Mouse (Mus musculus): ENCODE measurements around the gene Bik. TPM values are rescaled to one million over a fixed set of nuclear protein-coding genes. Genes with fewer than 3 reads are reported as not detected.

Bik gene
- total RNA-seq (2012; rRNA removed) (0.13 TPM in 1 of 2 replicates, not detected in the other), total RNA-seq (2014; rRNA removed) (0.61 TPM in 1 of 2 replicates, not detected in the other), polyA plus RNA-seq (2012; ENCODE audit: insufficient read length, low read depth) (0.50 and 0.87 TPM in 2 replicates)

GRCm38 (mm10) chr15:83526424-83527091 is at the start of gene Bik:
Gene Bik (plus strand): TSS chr15:83526862.
- Histone ChIP-seq H3K27me3 (replicated peaks) (peaks cover 81% of the 10 kb centered on the region), H3K4me2 (ENCODE audit: insufficient read depth, low read depth, poor library complexity, severe bottlenecking) (peak within 1 kb of the TSS; percentile 53), H3K4me1 (ENCODE audit: control insufficient read depth in 1 of 2, insufficient read depth in 2 of 2) (0 out of 4 replicates have a peak, but pooled peaks cover 0 to 3% of the 10 kb centered on the region in 2 experiments), H3K9me3 (replicated peaks; ENCODE audit: low read length) (peaks cover 4% of the 10 kb centered on the region), H3K36me3 (replicated peaks in 1 of 2; ENCODE audit: control insufficient read depth in 1 of 2, insufficient read depth in 1 of 2, low read length in 1 of 2) (no peaks in the 10 kb centered on the region), H3K4me3 (replicated peaks in 1 of 3; ENCODE audit: low read depth in 2 of 3, low read length in 2 of 3, poor library complexity in 1 of 3) (no peak within 1 kb of the TSS), H3K9ac (ENCODE audit: insufficient read depth, low read depth) (no peak within 1 kb of the TSS), H3K27ac (ENCODE audit: insufficient read depth, low read depth) (no peak within 1 kb of the TSS), H3K79me2 (replicated peaks; ENCODE audit: control insufficient read depth, extremely low read depth, insufficient read depth, poor library complexity, severe bottlenecking) (no peaks in the 10 kb centered on the region)
- dilution Hi-C loops (cut with MboI; ENCODE audit: extremely low pct_ligation_motif_present, extremely low pct_unique_long_range_greater_than_20kb, low sequenced_read_pairs) = no loop called here
- DNase-seq (ENCODE audit: extremely low read depth) = no peak
- TF ChIP-seq ELF1 (IDR thresholded peaks at IDR 0.05; ENCODE audit: low read depth, low read length) = no peak
- TF ChIP-seq USF1 (IDR thresholded peaks at IDR 0.05; ENCODE audit: low read depth, low read length) = no peak
- no peak for TF ChIP-seq ETS1 (conservative IDR thresholded peaks at IDR 0.05; ENCODE audit: low read depth, low read length)
- no peak for TF ChIP-seq E2F4 (IDR thresholded peaks at IDR 0.05; ENCODE audit: insufficient replicate concordance, low read depth, low read length)
- TF ChIP-seq ZNF384 (IDR thresholded peaks at IDR 0.05; ENCODE audit: low read depth, low read length) = no peak
- no peak for TF ChIP-seq GABPA (IDR thresholded peaks at IDR 0.05; ENCODE audit: insufficient replicate concordance, low read depth, low read length)
- TF ChIP-seq MAX (IDR thresholded peaks at IDR 0.05; ENCODE audit: low read length) = no peak
- TF ChIP-seq MAFK (IDR thresholded peaks at IDR 0.05; ENCODE audit: insufficient replicate concordance, low read length) = no peak
- in situ Hi-C loops (cut with MboI; ENCODE audit: low pct_ligation_motif_present, low pct_unique_long_range_greater_than_20kb, low sequenced_read_pairs) = no loop called here

GRCm38 (mm10) chr15:83478096-83478495 is 48.6 kb upstream of the Bik start:
- no peak overlapping the region for H3K4me2 ChIP-seq (ENCODE audit: insufficient read depth, low read depth, poor library complexity, severe bottlenecking)
- dilution Hi-C loops (cut with MboI; ENCODE audit: extremely low pct_ligation_motif_present, extremely low pct_unique_long_range_greater_than_20kb, low sequenced_read_pairs) = no loop called here

More at GRCm38 (mm10) chr15:83478096-83478495, 48.6 kb upstream of the Bik start:
- Histone ChIP-seq H3K4me1 (ENCODE audit: control insufficient read depth in 1 of 2, insufficient read depth in 2 of 2) (peaks cover 22 to 64% of the 10 kb centered on the region in 2 experiments), H3K9me3 (replicated peaks; ENCODE audit: low read length) (no peaks in the 10 kb centered on the region), H3K79me2 (replicated peaks; ENCODE audit: control insufficient read depth, extremely low read depth, insufficient read depth, poor library complexity, severe bottlenecking) (no peaks in the 10 kb centered on the region), H3K4me3 (replicated peaks in 1 of 3; ENCODE audit: low read depth in 2 of 3, low read length in 2 of 3, poor library complexity in 1 of 3) (no peak overlapping the region), H3K9ac (ENCODE audit: insufficient read depth, low read depth) (no peak overlapping the region), H3K27me3 (replicated peaks) (no peaks in the 10 kb centered on the region), H3K27ac (ENCODE audit: insufficient read depth, low read depth) (no peak overlapping the region), H3K36me3 (replicated peaks in 1 of 2; ENCODE audit: control insufficient read depth in 1 of 2, insufficient read depth in 1 of 2, low read length in 1 of 2) (no peaks in the 10 kb centered on the region)
- in situ Hi-C loops (cut with MboI; ENCODE audit: low pct_ligation_motif_present, low pct_unique_long_range_greater_than_20kb, low sequenced_read_pairs) = loop anchor here (10.0 kb wide), 1 partner anchor 83 kb away; no protein-coding TSS in a partner anchor
- DNase-seq (ENCODE audit: extremely low read depth) = no peak
- no peak for TF ChIP-seq MEF2A (IDR thresholded peaks at IDR 0.05; ENCODE audit: borderline replicate concordance, low read depth, low read length)
- TF ChIP-seq NRF1 (IDR thresholded peaks at IDR 0.05; ENCODE audit: low read depth, low read length) = no peak
- TF ChIP-seq BHLHE40 (IDR thresholded peaks at IDR 0.05; ENCODE audit: low read depth, low read length) = no peak
- TF ChIP-seq ZKSCAN1 (IDR thresholded peaks at IDR 0.05; ENCODE audit: borderline replicate concordance, low read depth, low read length) = no peak
- TF ChIP-seq MYC (IDR thresholded peaks at IDR 0.05; ENCODE audit: low read depth, low read length) = no peak
- no peak for TF ChIP-seq JUN (IDR thresholded peaks at IDR 0.05; ENCODE audit: insufficient read depth, low read depth, low read length)
- TF ChIP-seq ETS1 (conservative IDR thresholded peaks at IDR 0.05; ENCODE audit: low read depth, low read length) = no peak
- no peak for TF ChIP-seq HCFC1 (IDR thresholded peaks at IDR 0.05; ENCODE audit: low read depth, low read length)
- TF ChIP-seq E2F4 (IDR thresholded peaks at IDR 0.05; ENCODE audit: insufficient replicate concordance, low read depth, low read length) = no peak
- no peak for TF ChIP-seq MXI1 (IDR thresholded peaks at IDR 0.05; ENCODE audit: low read depth, low read length)
- TF ChIP-seq UBTF (IDR thresholded peaks at IDR 0.05; ENCODE audit: low read depth, low read length) = no peak
- TF ChIP-seq POLR2AphosphoS2 (IDR thresholded peaks at IDR 0.05; ENCODE audit: low read depth, low read length) = no peak
- no peak for TF ChIP-seq SMC3 (IDR thresholded peaks at IDR 0.05; ENCODE audit: low read depth, low read length)
- no peak for TF ChIP-seq CHD1 (IDR thresholded peaks at IDR 0.05; ENCODE audit: low read depth, low read length)

Data from CH12.LX (cell line).